Mouse (Mus musculus) frontal cortex, adult 2 months (tissue): ENCODE results near the gene Nploc4. TPM values are rescaled to one million over a fixed set of nuclear protein-coding genes. Genes with fewer than 3 reads are reported as not detected.

Experiments
- DNase-seq, 2 experiments: peaks; one replicate each; pipeline ENCODE4 v3.0.0; 2022; ENCODE audit warnings: low spot score in 1 of 2; ENCODE audit errors: extremely low spot score in 1 of 2
- polyA plus RNA-seq: library from polyadenylated mRNA; depleted of rRNA; stranded (reverse); fragments of >200 nt; gene quantifications from 2 replicates; pipeline ENCODE4 v1.2.3, GENCODE M21; 2012; rRNA removed

Nploc4 gene
- polyA plus RNA-seq, 1 experiment, result 60.2 TPM

DNA sequence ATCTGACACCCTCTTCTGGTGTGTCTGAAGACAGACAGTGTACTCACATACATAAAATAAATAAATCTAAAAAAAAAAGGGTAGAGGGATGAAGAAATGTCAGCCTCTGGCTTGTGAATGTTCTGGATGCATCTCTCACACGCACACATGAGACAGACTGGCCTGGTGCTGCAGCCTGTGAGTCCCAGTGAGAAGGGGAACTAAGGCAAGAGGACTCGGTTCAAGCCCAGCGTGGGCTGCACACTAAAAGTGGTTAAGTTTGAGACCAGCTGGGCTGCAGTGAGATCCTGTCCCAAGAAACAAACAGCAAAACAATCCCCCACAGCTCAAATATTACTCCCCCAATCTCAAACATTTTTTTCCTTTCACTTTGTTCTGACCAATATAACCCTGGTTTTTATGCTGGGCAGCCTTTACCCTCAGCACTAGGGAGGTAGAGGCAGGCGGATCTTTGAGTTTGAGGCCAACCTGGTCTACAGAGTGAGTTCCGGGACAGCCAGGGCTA, 94.8 kb downstream of the Nploc4 start:
- no peak for DNase-seq

GRCm38 (mm10) chr11:120341661-120342060, 95.8 kb downstream of the Nploc4 start:
- no peak for DNase-seq

GRCm38 (mm10) chr11:120339978-120340513, 97.5 kb downstream of the Nploc4 start:
- no peak for DNase-seq

DNA sequence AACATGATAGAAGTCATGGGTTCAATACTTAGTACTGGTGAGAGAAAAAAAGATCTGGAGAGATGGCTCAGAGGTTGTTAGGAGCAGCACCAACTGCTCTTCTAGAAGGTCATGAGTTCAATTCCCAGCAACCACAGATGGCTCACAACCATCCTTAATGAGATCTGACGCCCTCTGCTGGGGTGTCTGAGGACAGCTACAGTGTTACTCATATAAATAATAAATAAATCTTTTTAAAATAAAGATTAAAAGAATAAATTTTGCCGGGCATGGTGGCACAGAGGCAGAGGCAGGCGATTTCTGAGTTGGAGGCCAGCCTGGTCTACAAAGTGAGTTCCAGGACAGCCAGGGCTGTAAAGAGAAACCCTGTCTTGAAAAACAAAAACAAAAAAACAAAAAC, 98.7 kb downstream of the Nploc4 start:
- no peak for DNase-seq

DNA sequence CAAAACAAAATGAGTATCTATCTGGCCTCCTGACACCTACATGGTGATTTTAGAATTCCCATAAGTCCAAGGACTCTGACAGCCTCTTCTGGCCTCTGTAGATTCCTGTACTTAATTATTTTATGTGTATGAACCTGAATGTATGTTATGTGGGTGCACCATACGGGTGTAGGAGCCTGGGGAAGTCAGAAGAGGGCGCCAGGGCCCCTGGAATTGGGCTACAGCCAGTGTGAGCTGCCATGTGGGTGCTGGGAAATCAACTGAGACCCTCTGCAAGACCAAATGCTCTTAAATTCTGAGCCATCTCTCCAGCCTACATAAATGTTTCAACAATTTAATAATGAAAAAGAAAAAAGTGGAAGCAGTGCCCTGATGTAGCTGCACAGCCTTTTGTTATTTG, 100.1 kb downstream of the Nploc4 start:
- no peak for DNase-seq

DNA sequence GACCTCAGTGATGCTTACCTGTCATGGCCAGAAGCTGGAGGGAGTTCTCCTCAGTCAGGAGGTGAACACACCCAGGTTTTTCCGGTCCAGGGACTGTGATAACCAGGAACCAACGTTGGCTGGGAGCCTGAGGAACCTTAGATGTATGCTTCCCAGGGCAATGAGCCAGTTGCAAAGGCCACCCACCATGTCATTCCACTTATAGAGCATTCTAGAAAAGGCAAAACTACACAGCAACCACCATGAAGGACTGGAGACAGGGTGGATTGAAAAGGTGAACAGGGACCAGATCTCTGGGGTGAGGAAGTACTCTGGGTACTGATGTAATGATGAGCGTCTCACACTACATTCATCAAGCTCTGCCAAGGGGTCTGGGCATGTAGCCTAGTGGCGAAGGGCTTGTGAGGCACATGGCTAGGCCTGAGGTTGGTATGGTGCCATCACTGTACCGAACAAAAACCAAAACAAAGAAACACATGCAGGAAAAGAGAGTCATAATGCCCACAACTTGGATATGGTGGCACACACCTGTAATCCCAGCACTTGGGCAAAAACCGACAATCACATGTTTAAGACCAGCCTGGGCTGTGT, 102.0 kb downstream of the Nploc4 start:
- DNase-seq, result no peak

Other genes starting within 250 kb of the Nploc4 start
- 16.9 and 17.2 TPM in 2 replicates for gene Bahcc1, start 204.8 kb downstream of the Nploc4 start, polyA plus RNA-seq
- gene Actg1, start 89.2 kb downstream of the Nploc4 start, polyA plus RNA-seq, result 1,138 and 1,210 TPM in 2 replicates
- gene Fscn2, start 76.2 kb downstream of the Nploc4 start, polyA plus RNA-seq, result 0.67 and 0.82 TPM in 2 replicates
- gene Faap100, start 58.9 kb downstream of the Nploc4 start, polyA plus RNA-seq, result 27.6 and 27.8 TPM in 2 replicates
- gene Tspan10, start 4.9 kb upstream of the Nploc4 start, polyA plus RNA-seq, result 0.54 and 0.61 TPM in 2 replicates
- gene Pde6g, start 15.8 kb upstream of the Nploc4 start, polyA plus RNA-seq, result 0.82 and 0.84 TPM in 2 replicates
- gene Oxld1, start 20.4 kb upstream of the Nploc4 start, polyA plus RNA-seq, result 14.3 and 15.4 TPM in 2 replicates
- gene Ccdc137, start 20.4 kb upstream of the Nploc4 start, polyA plus RNA-seq, result 26.5 and 29.8 TPM in 2 replicates
- 48.0 and 52.0 TPM in 2 replicates for gene Arl16, start 29.9 kb upstream of the Nploc4 start, polyA plus RNA-seq
- gene Mrpl12, start 46.9 kb upstream of the Nploc4 start, polyA plus RNA-seq, result 94.2 TPM in 2 replicates
- 30.6 and 35.8 TPM in 2 replicates for gene Slc25a10, start 54.1 kb upstream of the Nploc4 start, polyA plus RNA-seq
- gene Gcgr, start 93.0 kb upstream of the Nploc4 start, polyA plus RNA-seq, result 0.42 and 0.54 TPM in 2 replicates
- gene Mcrip1, start 112.0 kb upstream of the Nploc4 start, polyA plus RNA-seq, result 153 and 174 TPM in 2 replicates
- not detected in 2 replicates for gene Ppp1r27, start 113.4 kb upstream of the Nploc4 start, polyA plus RNA-seq
- 103 and 109 TPM in 2 replicates for gene P4hb, start 135.5 kb upstream of the Nploc4 start, polyA plus RNA-seq
- 408 and 428 TPM in 2 replicates for gene Arhgdia, start 143.9 kb upstream of the Nploc4 start, polyA plus RNA-seq
- 46.3 and 53.0 TPM in 2 replicates for gene Alyref, start 160.7 kb upstream of the Nploc4 start, polyA plus RNA-seq
- 143 and 170 TPM in 2 replicates for gene Anapc11, start 160.7 kb upstream of the Nploc4 start, polyA plus RNA-seq
- gene Npb, start 170.8 kb upstream of the Nploc4 start, polyA plus RNA-seq, result 0.84 and 1.2 TPM in 2 replicates
- gene Pcyt2, start 180.2 kb upstream of the Nploc4 start, polyA plus RNA-seq, result 252 and 254 TPM in 2 replicates
- 99.4 and 101 TPM in 2 replicates for gene Sirt7, start 187.5 kb upstream of the Nploc4 start, polyA plus RNA-seq
- gene Mafg, start 195.9 kb upstream of the Nploc4 start, polyA plus RNA-seq, result 79.9 and 84.5 TPM in 2 replicates
- 3.2 and 3.7 TPM in 2 replicates for gene Pycr1, start 206.1 kb upstream of the Nploc4 start, polyA plus RNA-seq
- 4.7 and 5.6 TPM in 2 replicates for gene Myadml2, start 210.4 kb upstream of the Nploc4 start, polyA plus RNA-seq
- gene Notum, start 223.5 kb upstream of the Nploc4 start, polyA plus RNA-seq, result 8.4 and 8.6 TPM in 2 replicates
- 45.1 and 51.8 TPM in 2 replicates for gene Aspscr1, start 235.3 kb upstream of the Nploc4 start, polyA plus RNA-seq